Mouse (Mus musculus): ENCODE measurements at regions not wholly inside any gene's neighbourhood (a gene's known extent, or its start where the extent isn't known, plus 50 kb on each side); places are given as distances from the start of the nearest gene placed in this dataset.

GRCm38 (mm10) chr8:90192856-90193255 is 155.3 kb downstream of the Tox3 start:
- Histone ChIP-seq H3K4me3 (ENCODE audit: insufficient read depth, low read depth, low read length) (no peak overlapping the region), H3K4me1 (ENCODE audit: control insufficient read depth, insufficient read depth, insufficient read length, low read length) (no peaks in the 10 kb centered on the region)

GRCm38 (mm10) chr8:90182807-90183206 is 165.3 kb downstream of the Tox3 start:
- no peaks in the 10 kb centered on the region for H3K4me1 ChIP-seq (ENCODE audit: control insufficient read depth, insufficient read depth, insufficient read length, low read length)
- no peak overlapping the region for H3K4me3 ChIP-seq (ENCODE audit: insufficient read depth, low read depth, low read length)
- no peak overlapping the region for H3K27ac ChIP-seq (replicated peaks; ENCODE audit: low read depth, low read length)

More at GRCm38 (mm10) chr8:90192856-90193255, 155.3 kb downstream of the Tox3 start:
- H3K27ac ChIP-seq (replicated peaks; ENCODE audit: low read depth, low read length) = no peak overlapping the region

GRCm38 (mm10) chr8:90176771-90177170 is 171.4 kb downstream of the Tox3 start:
- Histone ChIP-seq H3K4me1 (ENCODE audit: control insufficient read depth, insufficient read depth, insufficient read length, low read length) (no peaks in the 10 kb centered on the region), H3K27ac (replicated peaks; ENCODE audit: low read depth, low read length) (no peak overlapping the region)

GRCm38 (mm10) chr8:90176335-90176734 is 171.8 kb downstream of the Tox3 start:
- Histone ChIP-seq H3K27ac (replicated peaks; ENCODE audit: low read depth, low read length) (no peak overlapping the region), H3K4me3 (ENCODE audit: insufficient read depth, low read depth, low read length) (no peak overlapping the region), H3K4me1 (ENCODE audit: control insufficient read depth, insufficient read depth, insufficient read length, low read length) (no peaks in the 10 kb centered on the region)

More at GRCm38 (mm10) chr8:90176771-90177170, 171.4 kb downstream of the Tox3 start:
- H3K4me3 ChIP-seq (ENCODE audit: insufficient read depth, low read depth, low read length) = no peak overlapping the region

- no peak overlapping the region for H3K4me3 ChIP-seq (ENCODE audit: insufficient read depth, low read depth, low read length)
- no peak overlapping the region for H3K27ac ChIP-seq (replicated peaks; ENCODE audit: low read depth, low read length)
- no peaks in the 10 kb centered on the region for H3K4me1 ChIP-seq (ENCODE audit: control insufficient read depth, insufficient read depth, insufficient read length, low read length)
Measured at GRCm38 (mm10) chr8:90166639-90167038, 181.5 kb downstream of the Tox3 start.

- H3K27ac ChIP-seq (replicated peaks; ENCODE audit: low read depth, low read length) = no peak overlapping the region
- no peak overlapping the region for H3K4me3 ChIP-seq (ENCODE audit: insufficient read depth, low read depth, low read length)
- no peaks in the 10 kb centered on the region for H3K4me1 ChIP-seq (ENCODE audit: control insufficient read depth, insufficient read depth, insufficient read length, low read length)
Measured at GRCm38 (mm10) chr8:90151477-90151876, 196.7 kb downstream of the Tox3 start.

- H3K4me1 ChIP-seq (ENCODE audit: control insufficient read depth, insufficient read depth, insufficient read length, low read length) = no peaks in the 10 kb centered on the region
- no peak overlapping the region for H3K27ac ChIP-seq (replicated peaks; ENCODE audit: low read depth, low read length)
- H3K4me3 ChIP-seq (ENCODE audit: insufficient read depth, low read depth, low read length) = no peak overlapping the region
Measured at GRCm38 (mm10) chr8:90149903-90150302, 198.2 kb downstream of the Tox3 start.

- Histone ChIP-seq H3K4me3 (ENCODE audit: insufficient read depth, low read depth, low read length) (no peak overlapping the region), H3K27ac (replicated peaks; ENCODE audit: low read depth, low read length) (no peak overlapping the region), H3K4me1 (ENCODE audit: control insufficient read depth, insufficient read depth, insufficient read length, low read length) (no peaks in the 10 kb centered on the region)
Measured at GRCm38 (mm10) chr8:90134626-90135025, 213.5 kb downstream of the Tox3 start.

- Histone ChIP-seq H3K4me3 (ENCODE audit: insufficient read depth, low read depth, low read length) (no peak overlapping the region), H3K4me1 (ENCODE audit: control insufficient read depth, insufficient read depth, insufficient read length, low read length) (no peaks in the 10 kb centered on the region), H3K27ac (replicated peaks; ENCODE audit: low read depth, low read length) (no peak overlapping the region)
Measured at GRCm38 (mm10) chr8:90130704-90131267, 217.4 kb downstream of the Tox3 start.

GRCm38 (mm10) chr8:90125426-90125825 is 222.7 kb downstream of the Tox3 start:
- Histone ChIP-seq H3K27ac (replicated peaks; ENCODE audit: low read depth, low read length) (no peak overlapping the region), H3K4me1 (ENCODE audit: control insufficient read depth, insufficient read depth, insufficient read length, low read length) (no peaks in the 10 kb centered on the region), H3K4me3 (ENCODE audit: insufficient read depth, low read depth, low read length) (no peak overlapping the region)

GRCm38 (mm10) chr8:90123101-90123500 is 225.0 kb downstream of the Tox3 start:
- Histone ChIP-seq H3K27ac (replicated peaks; ENCODE audit: low read depth, low read length) (no peak overlapping the region), H3K4me1 (ENCODE audit: control insufficient read depth, insufficient read depth, insufficient read length, low read length) (no peaks in the 10 kb centered on the region), H3K4me3 (ENCODE audit: insufficient read depth, low read depth, low read length) (no peak overlapping the region)

GRCm38 (mm10) chr8:90121935-90122334 is 226.2 kb downstream of the Tox3 start:
- no peaks in the 10 kb centered on the region for H3K4me1 ChIP-seq (ENCODE audit: control insufficient read depth, insufficient read depth, insufficient read length, low read length)
- H3K4me3 ChIP-seq (ENCODE audit: insufficient read depth, low read depth, low read length) = no peak overlapping the region
- H3K27ac ChIP-seq (replicated peaks; ENCODE audit: low read depth, low read length) = no peak overlapping the region

GRCm38 (mm10) chr8:90121017-90121416 is 227.1 kb downstream of the Tox3 start:
- Histone ChIP-seq H3K4me3 (ENCODE audit: insufficient read depth, low read depth, low read length) (no peak overlapping the region), H3K27ac (replicated peaks; ENCODE audit: low read depth, low read length) (no peak overlapping the region), H3K4me1 (ENCODE audit: control insufficient read depth, insufficient read depth, insufficient read length, low read length) (no peaks in the 10 kb centered on the region)

- no peaks in the 10 kb centered on the region for H3K4me1 ChIP-seq (ENCODE audit: control insufficient read depth, insufficient read depth, insufficient read length, low read length)
- no peak overlapping the region for H3K27ac ChIP-seq (replicated peaks; ENCODE audit: low read depth, low read length)
- H3K4me3 ChIP-seq (ENCODE audit: insufficient read depth, low read depth, low read length) = no peak overlapping the region
Measured at GRCm38 (mm10) chr8:90115436-90115835, 232.7 kb downstream of the Tox3 start.

- Histone ChIP-seq H3K4me1 (ENCODE audit: control insufficient read depth, insufficient read depth, insufficient read length, low read length) (no peaks in the 10 kb centered on the region), H3K27ac (replicated peaks; ENCODE audit: low read depth, low read length) (no peak overlapping the region), H3K4me3 (ENCODE audit: insufficient read depth, low read depth, low read length) (no peak overlapping the region)
Measured at GRCm38 (mm10) chr8:90100509-90100908, 247.6 kb downstream of the Tox3 start.

GRCm38 (mm10) chr8:90082630-90083029 is 265.5 kb downstream of the Tox3 start:
- Histone ChIP-seq H3K4me3 (ENCODE audit: insufficient read depth, low read depth, low read length) (no peak overlapping the region), H3K4me1 (ENCODE audit: control insufficient read depth, insufficient read depth, insufficient read length, low read length) (no peaks in the 10 kb centered on the region), H3K27ac (replicated peaks; ENCODE audit: low read depth, low read length) (no peak overlapping the region)

Data from brown adipose tissue, adult 24 weeks (tissue).